Mouse (Mus musculus): ENCODE data around the gene S100a3. TPM values are rescaled to one million over a fixed set of nuclear protein-coding genes. Genes with fewer than 3 reads are reported as not detected.

The S100a3 gene
- total and polyA plus RNA-seq, 2 experiments from 2014 or later: 0.81 to 3.5 TPM

GRCm38 (mm10) chr3:90594466-90594865 is 34.1 kb downstream of the S100a3 start:
- no peak for ATAC-seq (ENCODE audit: low FRiP score)
- no peak overlapping the region for H3K9ac ChIP-seq (replicated peaks; ENCODE audit: low read length, poor library complexity, severe bottlenecking)
- no peaks in the 10 kb centered on the region for H3K9me3 ChIP-seq (ENCODE audit: low read length)
- H3K27ac ChIP-seq (ENCODE audit: low read depth, low read length): no peak overlapping the region
- TF ChIP-seq CTCF (IDR thresholded peaks at IDR 0.05): no peak
- WGBS: 84% methylated on average over 1 of the region's 1 CpGs
- H3K36me3 ChIP-seq (ENCODE audit: insufficient read depth, low read length): no peaks in the 10 kb centered on the region
- no peak for DNase-seq (ENCODE audit: low spot score)
- no peak overlapping the region for H3K4me3 ChIP-seq (ENCODE audit: low read depth, low read length)
- H3K4me1 ChIP-seq (ENCODE audit: insufficient read depth, low read length): no peaks in the 10 kb centered on the region
- H3K4me2 ChIP-seq (ENCODE audit: low read depth, low read length, poor library complexity, severe bottlenecking): no peak overlapping the region
- no peaks in the 10 kb centered on the region for H3K27me3 ChIP-seq (ENCODE audit: insufficient read depth, low read length)

GRCm38 (mm10) chr3:90595556-90595955 is 35.2 kb downstream of the S100a3 start:
- DNase-seq (ENCODE audit: low spot score) (no peak), ATAC-seq (ENCODE audit: low FRiP score) (no peak)
- Histone ChIP-seq H3K4me1 (ENCODE audit: insufficient read depth, low read length) (no peaks in the 10 kb centered on the region), H3K4me2 (ENCODE audit: low read depth, low read length, poor library complexity, severe bottlenecking) (no peak overlapping the region), H3K9ac (replicated peaks; ENCODE audit: low read length, poor library complexity, severe bottlenecking) (no peak overlapping the region), H3K4me3 (ENCODE audit: low read depth, low read length) (no peak overlapping the region), H3K27me3 (ENCODE audit: insufficient read depth, low read length) (no peaks in the 10 kb centered on the region), H3K9me3 (ENCODE audit: low read length) (no peaks in the 10 kb centered on the region), H3K36me3 (ENCODE audit: insufficient read depth, low read length) (no peaks in the 10 kb centered on the region), H3K27ac (ENCODE audit: low read depth, low read length) (no peak overlapping the region)
- TF ChIP-seq CTCF (IDR thresholded peaks at IDR 0.05): no peak
- 86% methylated on average over 5 of the region's 5 CpGs for WGBS

DNA sequence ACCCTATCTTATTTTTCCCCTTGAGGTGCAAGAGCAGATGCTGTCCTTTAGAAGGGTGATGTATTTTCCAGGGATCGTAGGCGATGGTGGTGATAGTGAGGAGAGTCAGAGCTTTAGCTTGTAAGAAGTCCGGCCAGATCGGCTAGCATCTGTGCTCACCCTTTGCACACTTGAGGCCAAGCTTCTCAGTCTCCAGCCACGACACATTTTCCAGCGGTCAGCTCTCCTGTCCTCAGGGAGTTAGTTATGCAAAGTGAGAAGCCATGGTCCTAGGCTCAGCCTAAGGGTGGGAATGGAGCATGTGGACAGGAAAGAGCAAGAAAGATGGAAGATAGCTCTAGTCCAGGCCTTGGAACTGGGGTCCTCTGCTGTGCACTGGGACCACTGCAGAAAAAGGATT is 36.4 kb downstream of the S100a3 start:
- DNase-seq (ENCODE audit: low spot score): no peak
- no peaks in the 10 kb centered on the region for H3K27me3 ChIP-seq (ENCODE audit: insufficient read depth, low read length)
- no peaks in the 10 kb centered on the region for H3K4me1 ChIP-seq (ENCODE audit: insufficient read depth, low read length)
- no peak for ATAC-seq (ENCODE audit: low FRiP score)
- no peaks in the 10 kb centered on the region for H3K9me3 ChIP-seq (ENCODE audit: low read length)
- H3K27ac ChIP-seq (ENCODE audit: low read depth, low read length): no peak overlapping the region
- H3K9ac ChIP-seq (replicated peaks; ENCODE audit: low read length, poor library complexity, severe bottlenecking): no peak overlapping the region
- WGBS: 95% methylated on average over 6 of the region's 6 CpGs
- TF ChIP-seq CTCF (IDR thresholded peaks at IDR 0.05): no peak
- no peaks in the 10 kb centered on the region for H3K36me3 ChIP-seq (ENCODE audit: insufficient read depth, low read length)
- H3K4me2 ChIP-seq (ENCODE audit: low read depth, low read length, poor library complexity, severe bottlenecking): no peak overlapping the region
- H3K4me3 ChIP-seq (ENCODE audit: low read depth, low read length): no peak overlapping the region

GRCm38 (mm10) chr3:90597736-90598135 is 37.4 kb downstream of the S100a3 start:
- no peak overlapping the region for H3K4me2 ChIP-seq (ENCODE audit: low read depth, low read length, poor library complexity, severe bottlenecking)
- no peaks in the 10 kb centered on the region for H3K4me1 ChIP-seq (ENCODE audit: insufficient read depth, low read length)
- ATAC-seq (ENCODE audit: low FRiP score) (no peak), DNase-seq (ENCODE audit: low spot score) (no peak)
- no peaks in the 10 kb centered on the region for H3K9me3 ChIP-seq (ENCODE audit: low read length)
- no peaks in the 10 kb centered on the region for H3K36me3 ChIP-seq (ENCODE audit: insufficient read depth, low read length)
- H3K27ac ChIP-seq (ENCODE audit: low read depth, low read length): no peak overlapping the region
- H3K27me3 ChIP-seq (ENCODE audit: insufficient read depth, low read length): no peaks in the 10 kb centered on the region
- TF ChIP-seq CTCF (IDR thresholded peaks at IDR 0.05): no peak
- H3K4me3 ChIP-seq (ENCODE audit: low read depth, low read length): no peak overlapping the region
- no peak overlapping the region for H3K9ac ChIP-seq (replicated peaks; ENCODE audit: low read length, poor library complexity, severe bottlenecking)
- 56% methylated on average over 6 of the region's 6 CpGs for WGBS

DNA sequence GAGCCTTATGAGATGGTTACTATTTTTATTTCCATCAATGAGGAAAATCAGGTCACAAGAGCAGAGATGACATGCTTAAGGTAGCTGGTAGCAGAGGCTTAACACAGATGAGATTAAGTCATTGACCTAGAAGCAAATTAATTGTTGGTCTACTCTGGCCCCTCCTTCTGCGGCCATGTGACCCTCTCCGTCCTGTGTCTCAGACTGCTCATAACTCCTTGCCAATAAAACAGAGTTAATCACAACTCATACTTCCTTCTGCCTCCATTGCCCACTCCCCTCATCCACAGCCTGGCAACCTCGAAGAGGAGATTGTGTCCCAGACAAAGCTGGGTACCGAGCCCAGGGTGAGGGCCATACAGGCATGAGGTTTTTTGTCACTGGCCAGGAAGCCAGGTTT is 37.8 kb downstream of the S100a3 start:
- 79% methylated on average over 4 of the region's 4 CpGs for WGBS
- DNase-seq (ENCODE audit: low spot score) (no peak), ATAC-seq (ENCODE audit: low FRiP score) (0 out of 2 replicates have a peak, but pooled peaks have one; percentile 34)
- no peak overlapping the region for H3K4me3 ChIP-seq (ENCODE audit: low read depth, low read length)
- H3K4me2 ChIP-seq (ENCODE audit: low read depth, low read length, poor library complexity, severe bottlenecking): no peak overlapping the region
- no peak for TF ChIP-seq CTCF (IDR thresholded peaks at IDR 0.05)
- H3K27me3 ChIP-seq (ENCODE audit: insufficient read depth, low read length): no peaks in the 10 kb centered on the region
- H3K4me1 ChIP-seq (ENCODE audit: insufficient read depth, low read length): no peaks in the 10 kb centered on the region
- H3K9me3 ChIP-seq (ENCODE audit: low read length): no peaks in the 10 kb centered on the region
- H3K36me3 ChIP-seq (ENCODE audit: insufficient read depth, low read length): no peaks in the 10 kb centered on the region
- no peak overlapping the region for H3K9ac ChIP-seq (replicated peaks; ENCODE audit: low read length, poor library complexity, severe bottlenecking)
- no peak overlapping the region for H3K27ac ChIP-seq (ENCODE audit: low read depth, low read length)

DNA sequence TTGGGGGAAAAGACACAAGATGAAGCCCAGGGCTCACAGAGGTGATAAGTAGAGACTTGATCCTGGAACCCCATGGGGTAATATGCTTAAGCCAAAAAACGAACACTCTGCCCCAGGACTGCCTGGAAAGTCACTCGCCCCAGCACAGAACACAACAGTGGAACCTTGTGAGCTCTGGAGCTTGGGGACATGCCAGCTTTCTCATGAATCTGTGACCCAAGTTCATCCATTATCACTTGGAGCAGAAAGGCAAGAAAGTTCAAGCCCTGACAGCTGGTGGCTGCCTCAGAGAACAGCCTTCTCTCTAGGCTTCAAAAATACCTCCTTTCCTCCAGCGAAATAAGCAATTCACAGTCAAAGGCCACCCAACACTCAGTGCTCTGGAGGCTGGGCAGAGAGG is 39.0 kb downstream of the S100a3 start:
- no peaks in the 10 kb centered on the region for H3K9me3 ChIP-seq (ENCODE audit: low read length)
- H3K27ac ChIP-seq (ENCODE audit: low read depth, low read length): no peak overlapping the region
- no peak overlapping the region for H3K4me3 ChIP-seq (ENCODE audit: low read depth, low read length)
- no peak overlapping the region for H3K9ac ChIP-seq (replicated peaks; ENCODE audit: low read length, poor library complexity, severe bottlenecking)
- H3K27me3 ChIP-seq (ENCODE audit: insufficient read depth, low read length): no peaks in the 10 kb centered on the region
- H3K4me1 ChIP-seq (ENCODE audit: insufficient read depth, low read length): no peaks in the 10 kb centered on the region
- H3K4me2 ChIP-seq (ENCODE audit: low read depth, low read length, poor library complexity, severe bottlenecking): no peak overlapping the region
- TF ChIP-seq CTCF (IDR thresholded peaks at IDR 0.05): no peak
- no peaks in the 10 kb centered on the region for H3K36me3 ChIP-seq (ENCODE audit: insufficient read depth, low read length)
- 80% methylated on average over 3 of the region's 3 CpGs for WGBS
- DNase-seq (ENCODE audit: low spot score) (no peak), ATAC-seq (ENCODE audit: low FRiP score) (no peak)

Measured in midbrain, postnatal 0 days (tissue).